In the genomic region with DNA sequence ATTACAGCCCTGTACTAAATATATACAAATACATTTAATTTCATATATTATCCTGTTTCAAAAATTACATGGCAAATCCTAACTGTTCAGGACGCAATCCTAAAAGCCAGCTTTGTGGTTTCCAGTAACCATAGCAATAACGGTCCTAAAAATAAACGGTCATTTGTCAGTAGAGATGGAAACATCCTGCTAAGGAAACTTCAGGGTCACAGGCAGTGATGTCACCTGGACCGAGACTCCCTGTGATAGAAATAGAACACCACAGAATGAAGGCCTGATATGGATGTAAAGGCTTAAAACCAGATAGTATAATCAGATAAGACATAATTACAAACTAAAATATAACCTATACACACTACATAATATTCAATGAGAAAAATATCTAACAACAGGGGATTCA, we compare ENCODE assay signal across 22 mouse cellular contexts. TPM values are rescaled to one million over a fixed set of nuclear protein-coding genes. Genes with fewer than 3 reads are reported as not detected.
A peak's percentile ranks its signal among the peaks of the same experiment; 100 is the strongest.
DNase-seq lines count a peak whose midpoint lies in the region; ATAC-seq lines count a peak whose summit lies in the region.
"Had no signal": no experiment of that assay in that cellular context is flagged by ENCODE, and none has a peak within 500 bp of the region (broad histone marks: within the 10 kb centered on the region; RNA-seq: fewer than 3 reads in every experiment).

No protein-coding gene starts in this region.

- 61% methylated on average over 4 of the region's 4 CpGs for WGBS in heart, embryonic 10.5 days

- H3K36me3 ChIP-seq in heart, embryonic 10.5 days = no peaks in the 10 kb centered on the region
- H3K36me3 ChIP-seq: embryonic facial prominence, embryonic 15.5 days; G1E; liver, embryonic 13.5 days; midbrain, embryonic 10.5 days; neural tube, embryonic 15.5 days; stomach, embryonic 15.5 days had no signal

- no peak overlapping the region for H3K27ac ChIP-seq in heart, embryonic 10.5 days
- H3K27ac ChIP-seq: embryonic facial prominence, embryonic 15.5 days; hindbrain, embryonic 14.5 days; liver, embryonic 13.5 days; macrophage; midbrain, embryonic 10.5 days; neural tube, embryonic 15.5 days; stomach, embryonic 15.5 days had no signal

- ATAC-seq in common myeloid progenitor, adult 5-6 weeks (replicated peaks; ENCODE audit: low read depth, poor library complexity, severe bottlenecking) = peak; percentile 62
- ATAC-seq: forebrain, embryonic 14.5 days had no signal

- H3K4me1 ChIP-seq in heart, embryonic 10.5 days = no peaks in the 10 kb centered on the region
- H3K4me1 ChIP-seq: embryonic facial prominence, embryonic 15.5 days; liver, embryonic 13.5 days; midbrain, embryonic 10.5 days; neural tube, embryonic 15.5 days; stomach, embryonic 15.5 days had no signal

- no peaks in the 10 kb centered on the region for H3K27me3 ChIP-seq in heart, embryonic 10.5 days (ENCODE audit: insufficient read depth, poor library complexity, severe bottlenecking)
- H3K27me3 ChIP-seq: embryonic facial prominence, embryonic 15.5 days; liver, embryonic 13.5 days; neural tube, embryonic 15.5 days; stomach, embryonic 15.5 days had no signal

- H3K9me3 ChIP-seq in heart, embryonic 10.5 days = 0 out of 2 replicates have a peak, but pooled peaks cover 5% of the 10 kb centered on the region
- H3K9me3 ChIP-seq: embryonic facial prominence, embryonic 15.5 days; liver, embryonic 13.5 days; neural tube, embryonic 15.5 days; stomach, embryonic 15.5 days had no signal

- DNase-seq in adrenal gland, adult (ENCODE audit: inconsistent age in 2 of 2, low spot score in 1 of 2) = peak; percentile 51 to 73
- DNase-seq in adrenal gland, adult 18-20 months (ENCODE audit: low spot score in 2 of 2) = no peak
- DNase-seq in heart, adult 11 months = peak; percentile 59
- no peak for DNase-seq in heart, embryonic 10.5 days (ENCODE audit: low spot score)
- DNase-seq in 3134 (ENCODE audit: extremely low read depth, insufficient read length, low spot score) = peak; percentile 4
- no peak for DNase-seq in cerebellum, postnatal 10 days
- DNase-seq: cerebellum, adult 8-10 months; gastrocnemius, postnatal 36 days; heart, postnatal 4 days; layer of hippocampus, adult 9-11 months; liver, embryonic 13.5 days; lung, adult 2 months; thymus, postnatal 36 days had no signal

- H3K4me3 ChIP-seq in heart, embryonic 10.5 days = no peak overlapping the region
- H3K4me3 ChIP-seq: embryonic facial prominence, embryonic 15.5 days; liver, embryonic 13.5 days; midbrain, embryonic 10.5 days; neural tube, embryonic 15.5 days; stomach, embryonic 15.5 days had no signal

RNA-seq across cellular contexts. Expression of gene Ndufb3, which starts 17.6 kb away (rescaled TPM):
- total RNA-seq in adrenal gland, adult 18-20 months (2021) = 100 to 1,000 TPM; 138 to 195 TPM
- 172 and 198 TPM in 2 replicates for polyA plus RNA-seq in heart, embryonic 10.5 days (2016; fragmentation: Nextera tagmentation; extraction: Ambion mirVana)
- 84.0 and 90.8 TPM in 2 replicates for total RNA-seq in common myeloid progenitor, adult 5-6 weeks (2017)

RNA-seq across cellular contexts. Expression of gene Fam126b, which starts 17.6 kb away (rescaled TPM):
- total RNA-seq in adrenal gland, adult 18-20 months (2021) = 10 to 100 TPM; 28.9 to 46.1 TPM
- polyA plus RNA-seq in heart, embryonic 10.5 days (2016; fragmentation: Nextera tagmentation; extraction: Ambion mirVana) = 4.3 and 6.4 TPM in 2 replicates
- total RNA-seq in common myeloid progenitor, adult 5-6 weeks (2017) = 13.1 and 13.9 TPM in 2 replicates

Comparison
In these comparisons a context has a peak if more than half of its experiments do, and no peak if none do; other contexts are left out.
1. DNase-seq: peak in adrenal gland, adult (2 of 2), heart, adult 11 months (single experiment) and 3134 (single experiment); none in adrenal gland, adult 18-20 months (0 of 2), heart, embryonic 10.5 days (single experiment) and cerebellum, postnatal 10 days (0 of 2).